Mouse (Mus musculus) kidney, adult 2 months (tissue): ENCODE results near the gene Nudt4. TPM values are rescaled to one million over a fixed set of nuclear protein-coding genes. Genes with fewer than 3 reads are reported as not detected.

Experiments used
- DNase-seq: peaks from one replicate; pipeline ENCODE4 v3.0.0; 2021
- H3K27ac ChIP-seq: fragments of 200-500 bp; 2 replicates; pipeline ENCODE4 v1.5.1; 2012; ENCODE audit warnings: low read depth, low read length, control low read depth, inconsistent platforms; ENCODE audit not compliant: insufficient read depth
- H3K27me3 ChIP-seq: fragments of 200-500 bp; replicated peaks from 2 replicates; pipeline ENCODE4 v1.6.1; 2012; ENCODE audit warnings: mild to moderate bottlenecking, moderate library complexity, low read length, inconsistent platforms; ENCODE audit not compliant: control insufficient read depth, insufficient read depth
- H3K36me3 ChIP-seq: fragments of 200-500 bp; 2 replicates; pipeline ENCODE4 v1.6.1; 2012; ENCODE audit warnings: mild to moderate bottlenecking, moderate library complexity, low read length, inconsistent platforms; ENCODE audit not compliant: control insufficient read depth, insufficient read depth
- H3K4me1 ChIP-seq: fragments of 200-500 bp; 2 replicates; pipeline ENCODE4 v1.6.1; 2011; ENCODE audit warnings: low read length; ENCODE audit not compliant: control insufficient read depth, insufficient read depth
- H3K4me3 ChIP-seq: fragments of 200-500 bp; 2 replicates; pipeline ENCODE4 v1.5.1; 2011; ENCODE audit warnings: mild to moderate bottlenecking, low read depth, low read length, control low read depth; ENCODE audit not compliant: insufficient read depth
- CTCF ChIP-seq: fragments of 200-500 bp; conservative IDR thresholded peaks from 2 replicates; pipeline ENCODE4 v1.5.1; 2011; ENCODE audit warnings: low read depth, mild to moderate bottlenecking, control low read depth, low read length, moderate library complexity, mixed read lengths; ENCODE audit not compliant: insufficient read depth, insufficient read length
- POLR2A ChIP-seq: fragments of 200-500 bp; IDR thresholded peaks from one replicate; pipeline ENCODE4 v1.6.1; 2011; ENCODE audit warnings: low read depth, low read length, control low read depth
- WGBS: fragments of 180-500 bp; shearing (Covaris S2); methylation state at CpG from one replicate; pipeline ENCODE4 v1.1.7; 2018; 5-methylcytosine and 5-hydroxymethylcytosine counted together
- polyA plus RNA-seq: library from polyadenylated mRNA; depleted of rRNA; stranded (reverse); fragments of >200 nt; gene quantifications from 2 replicates; pipeline ENCODE4 v1.2.3, GENCODE M21; 2012

Nudt4 gene
- polyA plus RNA-seq, 1 experiment, result 92.7 TPM

- no peak overlapping the region for H3K4me3 ChIP-seq
- H3K36me3 ChIP-seq, result no peaks in the 10 kb centered on the region
- no peak overlapping the region for H3K27ac ChIP-seq
- TF ChIP-seq POLR2A, result no peak
- no peak for TF ChIP-seq CTCF
- 81% methylated on average over 6 of the region's 6 CpGs for WGBS
- no peaks in the 10 kb centered on the region for H3K27me3 ChIP-seq
- DNase-seq, result no peak
- no peaks in the 10 kb centered on the region for H3K4me1 ChIP-seq
Measured at GRCm38 (mm10) chr10:95585554-95585953, 21.6 kb upstream of the Nudt4 start.

GRCm38 (mm10) chr10:95577567-95577950, 13.6 kb upstream of the Nudt4 start:
- WGBS, result 62% methylated on average over 4 of the region's 4 CpGs
- H3K4me3 ChIP-seq, result no peak overlapping the region
- H3K27me3 ChIP-seq, result no peaks in the 10 kb centered on the region
- no peaks in the 10 kb centered on the region for H3K36me3 ChIP-seq
- DNase-seq, result no peak
- H3K27ac ChIP-seq, result no peak overlapping the region
- TF ChIP-seq CTCF (no peak), POLR2A (no peak)
- no peaks in the 10 kb centered on the region; the same call in 1 of the 2 replicates for H3K4me1 ChIP-seq

- 48% methylated on average over 14 of the region's 14 CpGs for WGBS
- peak; percentile 56 for DNase-seq
- Histone ChIP-seq H3K27me3 (no peaks in the 10 kb centered on the region), H3K4me3 (no peak overlapping the region), H3K27ac (peak overlapping the region; percentile 49), H3K36me3 (no peaks in the 10 kb centered on the region), H3K4me1 (no peaks in the 10 kb centered on the region; the same call in 1 of the 2 replicates)
- no peak for TF ChIP-seq CTCF
- TF ChIP-seq POLR2A, result no peak
Measured at GRCm38 (mm10) chr10:95576876-95577566, 13.1 kb upstream of the Nudt4 start.

GRCm38 (mm10) chr10:95575839-95576380, 12.0 kb upstream of the Nudt4 start:
- TF ChIP-seq POLR2A, result no peak
- no peak for TF ChIP-seq CTCF
- DNase-seq, result no peak
- H3K4me1 ChIP-seq, result no peaks in the 10 kb centered on the region; the same call in 1 of the 2 replicates
- 87% methylated on average over 10 of the region's 10 CpGs for WGBS
- no peaks in the 10 kb centered on the region for H3K27me3 ChIP-seq
- no peak overlapping the region for H3K4me3 ChIP-seq
- H3K27ac ChIP-seq, result no peak overlapping the region
- H3K36me3 ChIP-seq, result no peaks in the 10 kb centered on the region

- H3K4me1 ChIP-seq, result no peaks in the 10 kb centered on the region; the same call in 1 of the 2 replicates
- DNase-seq, result no peak
- TF ChIP-seq CTCF (no peak), POLR2A (no peak)
- H3K36me3 ChIP-seq, result no peaks in the 10 kb centered on the region
- WGBS, result 75% methylated on average over 4 of the region's 4 CpGs
- no peak overlapping the region for H3K4me3 ChIP-seq
- H3K27ac ChIP-seq, result no peak overlapping the region
- H3K27me3 ChIP-seq, result no peaks in the 10 kb centered on the region
Measured at GRCm38 (mm10) chr10:95574994-95575393, 11.0 kb upstream of the Nudt4 start.

DNA sequence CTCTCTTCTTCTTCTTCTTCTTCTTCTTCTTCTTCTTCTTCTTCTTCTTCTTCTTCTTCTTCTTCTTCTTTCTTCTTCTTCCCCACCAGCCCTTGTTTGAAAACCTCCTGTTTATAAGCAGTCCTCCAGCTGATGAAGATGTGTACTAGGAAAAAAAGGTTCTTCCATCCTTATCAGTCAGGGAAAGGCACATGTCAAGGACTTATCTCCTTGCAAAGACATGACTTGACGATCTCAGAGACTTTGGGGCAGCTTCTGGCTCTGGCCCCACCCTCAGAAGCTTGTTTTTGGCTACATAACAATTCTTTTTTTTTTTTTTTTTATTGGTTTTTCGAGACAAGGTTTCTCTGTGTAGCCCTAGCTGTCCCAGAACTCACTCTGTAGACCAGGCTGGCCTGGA, 5.5 kb upstream of the Nudt4 start:
- 79% methylated on average over 2 of the region's 2 CpGs for WGBS
- Histone ChIP-seq H3K27me3 (no peaks in the 10 kb centered on the region), H3K36me3 (no peaks in the 10 kb centered on the region), H3K4me1 (peaks cover 4% of the 10 kb centered on the region; the same call in 1 of the 2 replicates), H3K27ac (no peak overlapping the region), H3K4me3 (no peak overlapping the region)
- TF ChIP-seq POLR2A (no peak), CTCF (no peak)
- no peak for DNase-seq

DNA sequence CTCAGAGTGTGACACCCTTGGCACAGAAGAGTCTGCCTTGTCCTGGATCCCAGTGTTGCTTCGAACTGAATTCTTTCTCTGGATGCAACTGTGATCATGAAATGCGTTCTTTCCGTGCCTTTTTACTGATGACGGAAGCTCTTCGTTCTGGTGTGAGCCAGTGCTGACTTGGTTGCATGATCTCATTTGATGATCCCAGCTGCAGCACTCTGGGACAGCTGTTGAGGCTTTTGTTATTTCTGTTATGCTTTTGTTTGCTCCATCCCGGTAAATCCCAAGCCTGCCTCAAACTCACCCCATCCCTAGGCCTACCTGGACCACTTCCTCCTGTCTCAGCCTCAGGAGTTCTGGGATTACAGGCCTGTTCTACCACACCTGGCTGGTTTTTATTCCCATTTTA, 4.1 kb upstream of the Nudt4 start:
- DNase-seq, result no peak
- WGBS, result 55% methylated on average over 6 of the region's 6 CpGs
- no peak overlapping the region; the same call in 1 of the 2 replicates for H3K27ac ChIP-seq
- no peaks in the 10 kb centered on the region for H3K36me3 ChIP-seq
- no peaks in the 10 kb centered on the region for H3K27me3 ChIP-seq
- peaks cover 4% of the 10 kb centered on the region; the same call in 1 of the 2 replicates for H3K4me1 ChIP-seq
- no peak for TF ChIP-seq CTCF
- TF ChIP-seq POLR2A, result no peak
- H3K4me3 ChIP-seq, result no peak overlapping the region

DNA sequence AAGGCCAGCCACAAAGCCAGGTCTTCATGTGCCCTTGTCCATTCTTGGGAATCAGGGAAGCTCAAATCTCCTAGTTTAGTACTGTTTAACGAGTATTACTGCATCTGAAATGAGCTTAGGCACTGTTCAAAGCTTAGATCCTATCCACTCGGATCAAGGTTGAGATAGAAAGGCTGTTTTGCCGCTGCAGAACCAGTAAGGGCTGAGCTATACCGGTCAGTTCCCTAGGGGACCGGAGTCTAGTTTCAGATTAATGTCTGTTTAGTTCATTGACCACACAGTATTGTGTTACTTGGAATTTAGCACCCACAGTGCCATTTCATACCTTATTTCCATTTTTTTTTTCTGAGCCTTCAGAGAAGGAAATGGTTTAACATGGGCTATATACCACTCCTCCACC, 3.6 kb upstream of the Nudt4 start:
- TF ChIP-seq CTCF, result no peak
- no peak for TF ChIP-seq POLR2A
- H3K27me3 ChIP-seq, result no peaks in the 10 kb centered on the region
- WGBS, result 34% methylated on average over 5 of the region's 5 CpGs
- peak overlapping the region; percentile 12; the same call in 1 of the 2 replicates for H3K27ac ChIP-seq
- peaks cover 4% of the 10 kb centered on the region; the same call in 1 of the 2 replicates for H3K4me1 ChIP-seq
- DNase-seq, result peak; percentile 67
- H3K36me3 ChIP-seq, result no peaks in the 10 kb centered on the region
- H3K4me3 ChIP-seq, result no peak overlapping the region
